Comparison of ENCODE assay signal across 26 mouse cellular contexts in the genomic region with DNA sequence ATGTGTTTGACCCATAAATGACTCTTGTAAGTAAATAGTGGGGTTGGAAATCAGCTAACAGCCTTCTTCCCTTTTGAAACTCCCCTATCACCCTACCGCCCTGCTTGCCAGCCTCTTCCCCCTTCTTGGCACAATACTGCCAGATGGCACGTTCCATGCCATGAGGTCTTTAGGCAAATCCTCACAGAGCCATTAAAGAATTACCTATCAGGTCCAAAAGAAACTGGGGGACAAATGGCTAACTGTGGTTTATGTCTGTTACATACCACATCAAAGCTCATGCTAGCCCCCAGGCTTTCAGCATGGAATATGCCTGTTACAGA. TPM values are rescaled to one million over a fixed set of nuclear protein-coding genes. Genes with fewer than 3 reads are reported as not detected.
DNase-seq lines count a peak whose midpoint lies in the region; ATAC-seq and TF ChIP-seq lines count a peak whose summit lies in the region.
"Had no signal": no experiment of that assay in that cellular context is flagged by ENCODE, and none has a peak within 500 bp of the region (broad histone marks: within the 10 kb centered on the region; RNA-seq: fewer than 3 reads in every experiment).

No protein-coding gene starts in this region.

- peaks cover 29% of the 10 kb centered on the region for H3K4me1 ChIP-seq in kidney, adult 2 months (ENCODE audit: control insufficient read depth, insufficient read depth, low read length)
- peaks cover 2% of the 10 kb centered on the region for H3K4me1 ChIP-seq in bone marrow, adult 2 months (ENCODE audit: control insufficient read depth, insufficient read depth, low read length)
- no peaks in the 10 kb centered on the region for H3K4me1 ChIP-seq in liver, embryonic 11.5 days (replicated peaks; ENCODE audit: control insufficient read depth, insufficient read depth, low read length)
- H3K4me1 ChIP-seq: hindbrain, embryonic 10.5 days; limb, embryonic 15.5 days; midbrain, embryonic 13.5 days; neural tube, embryonic 12.5 days had no signal

- 80% methylated on average over 2 of the region's 2 CpGs for WGBS in kidney, adult 2 months
- 45% methylated on average over 2 of the region's 2 CpGs for WGBS in bone marrow, adult 2 months
- WGBS in liver, embryonic 11.5 days: 86% methylated on average over 2 of the region's 2 CpGs

- peak overlapping the region; percentile 100 for H3K27ac ChIP-seq in kidney, adult 2 months (ENCODE audit: insufficient read depth, low read depth, low read length)
- peak overlapping the region; percentile 65; the same call in 1 of the 2 replicates for H3K27ac ChIP-seq in bone marrow, adult 2 months (ENCODE audit: control insufficient read depth, insufficient read depth, low read depth, low read length, poor library complexity)
- peak overlapping the region; percentile 44; the same call in 1 of the 2 replicates for H3K27ac ChIP-seq in liver, embryonic 11.5 days (ENCODE audit: low read depth, low read length)
- H3K27ac ChIP-seq: hindbrain, embryonic 10.5 days; hindbrain, postnatal 0 days; limb, embryonic 15.5 days; midbrain, embryonic 13.5 days; neural tube, embryonic 12.5 days had no signal

- ATAC-seq in liver, embryonic 11.5 days (replicated peaks; ENCODE audit: low FRiP score): no peak
- peak; percentile 43; the same call in 1 of the 2 replicates for ATAC-seq in megakaryocyte, adult 5-6 weeks (ENCODE audit: poor library complexity, severe bottlenecking)
- ATAC-seq: forebrain, embryonic 14.5 days; hindbrain, postnatal 0 days; midbrain, embryonic 13.5 days had no signal

- no peak overlapping the region for H3K4me2 ChIP-seq in liver, embryonic 11.5 days
- H3K4me2 ChIP-seq: heart, embryonic 11.5 days; limb, embryonic 15.5 days; midbrain, embryonic 13.5 days; neural tube, embryonic 12.5 days had no signal

- TF ChIP-seq CTCF in kidney, adult 2 months (conservative IDR thresholded peaks at IDR 0.05; ENCODE audit: insufficient read depth, insufficient read length, low read depth, low read length): no peak
- no peak for TF ChIP-seq CTCF in bone marrow, adult 2 months (IDR thresholded peaks at IDR 0.05; ENCODE audit: control insufficient read depth, insufficient read depth, low read length)

- H3K36me3 ChIP-seq in kidney, adult 2 months (ENCODE audit: control insufficient read depth, insufficient read depth, low read length): no peaks in the 10 kb centered on the region
- H3K36me3 ChIP-seq in liver, embryonic 11.5 days (ENCODE audit: control insufficient read depth, insufficient read depth, low read length): no peaks in the 10 kb centered on the region
- H3K36me3 ChIP-seq: hindbrain, embryonic 10.5 days; limb, embryonic 15.5 days; midbrain, embryonic 13.5 days; neural tube, embryonic 12.5 days had no signal

- DNase-seq in kidney, adult 2 months: no peak
- no peak for DNase-seq in kidney, postnatal 10 days
- no peak for DNase-seq in liver, embryonic 11.5 days (ENCODE audit: low spot score)
- DNase-seq in right cerebral cortex, postnatal 14 days: no peak
- no peak for DNase-seq in adrenal gland, adult 8-10 months
- no peak for DNase-seq in cerebellum, adult 9-10 months
- DNase-seq: cerebellum, adult 2 months; cerebellum, postnatal 36 days; kidney, adult 18-20 months; left cerebral cortex, postnatal 4 days; retina, postnatal 1 day; thymus, postnatal 25 days had no signal

- no peak for TF ChIP-seq POLR2A in kidney, adult 2 months (IDR thresholded peaks at IDR 0.05; ENCODE audit: low read depth, low read length)
- no peak for TF ChIP-seq POLR2A in bone marrow, adult 2 months (IDR thresholded peaks at IDR 0.05; ENCODE audit: borderline replicate concordance, control insufficient read depth, low read depth, low read length)

- H3K27me3 ChIP-seq in kidney, adult 2 months (replicated peaks; ENCODE audit: control insufficient read depth, insufficient read depth, low read length): no peaks in the 10 kb centered on the region
- no peaks in the 10 kb centered on the region for H3K27me3 ChIP-seq in liver, embryonic 11.5 days (replicated peaks; ENCODE audit: control insufficient read depth, insufficient read depth, low read length)
- H3K27me3 ChIP-seq: limb, embryonic 15.5 days; midbrain, embryonic 13.5 days; neural tube, embryonic 12.5 days had no signal

- H3K4me3 ChIP-seq in kidney, adult 2 months (ENCODE audit: insufficient read depth, low read depth, low read length): no peak overlapping the region
- H3K4me3 ChIP-seq in bone marrow, adult 2 months (replicated peaks; ENCODE audit: control insufficient read depth, low read depth, low read length): no peak overlapping the region
- H3K4me3 ChIP-seq in liver, embryonic 11.5 days (ENCODE audit: low read depth, low read length): no peak overlapping the region
- H3K4me3 ChIP-seq: hindbrain, embryonic 10.5 days; limb, embryonic 15.5 days; midbrain, embryonic 13.5 days; neural tube, embryonic 12.5 days had no signal

- H3K9me3 ChIP-seq in liver, embryonic 11.5 days (ENCODE audit: control insufficient read depth, low read length): no peaks in the 10 kb centered on the region
- H3K9me3 ChIP-seq: hindbrain, embryonic 10.5 days; limb, embryonic 15.5 days; midbrain, embryonic 13.5 days; neural tube, embryonic 12.5 days had no signal

- H3K9ac ChIP-seq in liver, embryonic 11.5 days (ENCODE audit: low read depth, low read length): no peak overlapping the region
- H3K9ac ChIP-seq: limb, embryonic 15.5 days; midbrain, embryonic 13.5 days; neural tube, embryonic 12.5 days had no signal

RNA-seq across cellular contexts. Expression of a gene that starts 5.4 kb away (rescaled TPM):
- 16.9 and 26.4 TPM in 2 replicates for polyA plus RNA-seq in kidney, adult 2 months (2012; rRNA removed)
- polyA plus RNA-seq in bone marrow, adult 2 months (2011; ENCODE audit: insufficient read depth, insufficient read length, low replicate concordance, missing spikeins): 1.3 and 1.7 TPM in 2 replicates
- polyA plus RNA-seq in liver, embryonic 11.5 days (2014; fragmentation: Nextera tagmentation; extraction: Ambion mirVana): 0.12 and 0.25 TPM in 2 replicates
- total RNA-seq in megakaryocyte, adult 5-6 weeks (2015): not detected in 2 replicates
- not detected in 2 replicates for total RNA-seq in megakaryocyte, adult 5-6 weeks (2017)
- total RNA-seq in adrenal gland, adult 8-10 months (2022): under 1 TPM; 0.09 to 0.51 (median 0.35) TPM
- total RNA-seq: hindbrain, postnatal 0 days; layer of hippocampus, postnatal 14 days; left cerebral cortex, postnatal 4 days; monocyte, adult 5-6 weeks had no signal
- polyA plus RNA-seq: embryonic facial prominence, embryonic 14.5 days; forebrain, embryonic 14.5 days; heart, embryonic 11.5 days; hindbrain, embryonic 10.5 days; hindbrain, postnatal 0 days; midbrain, embryonic 13.5 days; neural tube, embryonic 12.5 days had no signal

RNA-seq across cellular contexts. Expression of a gene that starts 20.4 kb away (rescaled TPM):
- 4.0 and 4.2 TPM in 2 replicates for polyA plus RNA-seq in kidney, adult 2 months (2012; rRNA removed)
- polyA plus RNA-seq in bone marrow, adult 2 months (2011; ENCODE audit: insufficient read depth, insufficient read length, low replicate concordance, missing spikeins): not detected in 2 replicates
- not detected in 2 replicates for polyA plus RNA-seq in liver, embryonic 11.5 days (2014; fragmentation: Nextera tagmentation; extraction: Ambion mirVana)
- not detected in 2 replicates for total RNA-seq in megakaryocyte, adult 5-6 weeks (2015)
- not detected in 2 replicates for total RNA-seq in megakaryocyte, adult 5-6 weeks (2017)
- total RNA-seq in adrenal gland, adult 8-10 months (2022): under 1 TPM in 1 of 4 experiments, not detected in 3; 0.22 TPM
- total RNA-seq: gastrocnemius, adult 8-10 months; hindbrain, postnatal 0 days; layer of hippocampus, postnatal 14 days; left cerebral cortex, adult 8-10 months; left cerebral cortex, postnatal 4 days; monocyte, adult 5-6 weeks had no signal
- polyA plus RNA-seq: forebrain, embryonic 14.5 days; hindbrain, embryonic 10.5 days; hindbrain, postnatal 0 days; midbrain, embryonic 13.5 days; neural tube, embryonic 12.5 days had no signal

RNA-seq across cellular contexts. Expression of a gene that starts 44.4 kb away (rescaled TPM):
- 5.3 and 16.2 TPM in 2 replicates for polyA plus RNA-seq in kidney, adult 2 months (2012; rRNA removed)
- 13.2 and 36.6 TPM in 2 replicates for polyA plus RNA-seq in bone marrow, adult 2 months (2011; ENCODE audit: insufficient read depth, insufficient read length, low replicate concordance, missing spikeins)
- polyA plus RNA-seq in liver, embryonic 11.5 days (2014; fragmentation: Nextera tagmentation; extraction: Ambion mirVana): not detected in 2 replicates
- total RNA-seq in megakaryocyte, adult 5-6 weeks (2015): 1.1 TPM in 1 of 2 replicates, not detected in the other
- total RNA-seq in megakaryocyte, adult 5-6 weeks (2017): not detected in 2 replicates
- total RNA-seq in adrenal gland, adult 8-10 months (2022): 1 to 10 TPM in 1 of 4 experiments, under 1 TPM in 3; 0.70 to 1.0 (median 0.77) TPM
- total RNA-seq: gastrocnemius, adult 8-10 months had no signal
- polyA plus RNA-seq: embryonic facial prominence, embryonic 14.5 days; forebrain, embryonic 14.5 days; hindbrain, embryonic 10.5 days; midbrain, embryonic 13.5 days; neural tube, embryonic 12.5 days had no signal

Comparison
In these comparisons a context has a peak if more than half of its experiments do, and no peak if none do; other contexts are left out.
1. H3K27ac ChIP-seq: peak in every context shown above with its lines; median percentile 100 in kidney, adult 2 months; 65 in bone marrow, adult 2 months; 44 in liver, embryonic 11.5 days.